Mouse (Mus musculus): ENCODE data around the gene Mcam. TPM values are rescaled to one million over a fixed set of nuclear protein-coding genes. Genes with fewer than 3 reads are reported as not detected.

Mcam gene
- polyA plus RNA-seq, 1 experiment from 2014 or later, result 72.8 TPM

DNA sequence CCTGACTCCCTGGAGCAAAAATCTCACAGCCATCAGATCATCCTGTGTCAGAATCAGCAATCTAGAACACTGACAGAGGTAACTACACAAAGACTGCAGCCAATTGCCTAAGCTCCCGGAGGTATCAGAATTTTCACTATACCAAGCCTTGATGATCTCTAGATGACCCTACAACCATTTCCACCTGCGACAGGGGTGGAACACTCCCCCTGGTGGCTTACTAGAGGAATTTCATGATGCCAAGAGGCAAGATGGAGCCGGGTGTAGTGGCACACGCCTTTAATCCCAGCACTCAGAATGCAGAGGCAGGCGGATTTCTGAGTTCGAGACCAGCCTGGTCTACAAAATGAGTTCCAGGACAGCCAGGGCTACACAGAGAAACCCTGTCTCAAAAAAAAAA is 10.0 kb upstream of the Mcam start:
- in situ Hi-C loops (cut with MboI; ENCODE audit: low pct_unique_long_range_greater_than_20kb), result loop anchor here (10.0 kb wide), 1 partner anchor 110 kb away; the partner anchor contains the start of gene Cbl
- DNase-seq (ENCODE audit: low read depth, low spot score), result no peak
- ATAC-seq, result no peak
- POLR2A ChIA-PET, result interaction anchor here (0.6 kb wide), 1 partner anchor 11 kb away, joined by 4 read pairs; no protein-coding TSS in a partner anchor
- CTCF ChIA-PET, result interaction anchor here (1.0 to 2.2 kb wide), 2 partner anchors 15 to 140 kb away, joined by 3 to 12 read pairs; no protein-coding TSS in a partner anchor
- H3K27me3 ChIP-seq, result no peaks in the 10 kb centered on the region
- TF ChIP-seq CTCF (IDR thresholded peaks at IDR 0.05), result peak; percentile 74

DNA sequence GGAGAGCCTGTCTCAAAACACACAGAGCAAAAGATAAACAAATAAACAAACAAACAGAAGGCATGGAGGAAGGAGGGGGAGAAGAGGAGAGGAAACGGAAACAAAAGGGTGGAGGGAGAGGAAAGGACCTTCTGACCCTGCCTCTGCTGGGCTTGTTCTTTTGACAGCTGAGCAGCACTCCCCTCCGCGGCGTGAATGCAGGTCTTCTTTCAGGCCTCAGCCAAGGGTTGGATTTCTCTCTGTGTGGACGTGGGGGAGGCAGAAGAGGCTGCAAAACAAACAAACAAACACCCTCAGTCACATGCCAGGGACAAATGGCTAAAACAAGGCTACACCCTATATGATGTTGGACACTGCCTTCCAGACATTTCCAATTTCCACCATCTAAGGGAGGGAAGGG is 9.2 kb upstream of the Mcam start:
- DNase-seq (ENCODE audit: low read depth, low spot score) (no peak), ATAC-seq (no peak)
- in situ Hi-C loops (cut with MboI; ENCODE audit: low pct_unique_long_range_greater_than_20kb), result loop anchor here (10.0 kb wide), 1 partner anchor 110 kb away; the partner anchor contains the start of gene Cbl
- no peak for TF ChIP-seq CTCF (IDR thresholded peaks at IDR 0.05)
- H3K27me3 ChIP-seq, result no peaks in the 10 kb centered on the region
- ChIA-PET CTCF (interaction anchor here (1.0 to 2.2 kb wide), 2 partner anchors 141 to 143 kb away, joined by 3 to 12 read pairs; partner anchors contain the start of gene Nlrx1), POLR2A (interaction anchor here (0.6 kb wide), 1 partner anchor 10 kb away, joined by 4 read pairs; no protein-coding TSS in a partner anchor)

DNA sequence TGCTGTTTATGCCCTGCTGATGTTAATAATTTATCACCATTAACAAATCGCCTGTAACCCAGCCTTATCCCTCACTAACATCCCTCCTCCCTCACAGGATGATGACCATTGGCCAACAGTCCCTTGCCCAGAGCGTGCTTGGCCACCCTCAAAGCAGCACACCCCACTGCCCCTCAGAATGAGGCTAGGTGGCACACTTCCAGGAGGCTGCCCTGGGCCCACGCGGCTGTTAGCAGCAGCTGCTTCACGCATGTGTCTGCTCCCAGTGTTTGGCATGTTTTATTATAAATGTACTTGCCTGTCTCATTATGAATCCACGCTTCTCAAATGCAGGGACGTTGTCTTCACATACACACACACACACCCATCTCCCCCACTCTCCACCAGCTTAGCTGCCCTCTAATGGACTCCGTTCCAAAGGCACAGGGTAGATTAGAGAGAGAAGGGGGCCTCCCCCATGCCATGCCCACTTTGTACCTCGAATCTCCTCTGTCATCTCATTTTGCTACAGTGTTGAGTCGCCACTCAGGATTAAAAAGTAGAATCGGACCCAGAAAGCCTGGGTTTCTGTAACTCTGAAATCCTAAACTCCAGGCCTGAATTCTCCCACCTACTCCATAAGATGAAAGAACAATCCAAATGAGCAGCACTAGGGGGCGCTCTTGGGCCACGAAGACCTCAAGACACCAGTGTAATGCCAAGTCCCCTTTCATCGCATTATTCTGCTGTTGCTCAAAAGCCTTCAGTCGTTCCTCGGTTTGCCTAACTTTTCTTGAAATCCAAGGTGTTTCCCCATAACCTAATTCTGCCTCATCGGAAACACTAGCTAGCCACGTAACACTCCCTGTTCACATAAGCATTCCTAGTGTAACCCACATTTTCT is 8.5 kb upstream of the Mcam start:
- CTCF ChIA-PET, result interaction anchor here (1.0 to 2.2 kb wide), 6 partner anchors 10 to 142 kb away, joined by 3 to 12 read pairs (median 4); partner anchors contain the start of genes Cbl and Nlrx1
- no peak for ATAC-seq

DNA sequence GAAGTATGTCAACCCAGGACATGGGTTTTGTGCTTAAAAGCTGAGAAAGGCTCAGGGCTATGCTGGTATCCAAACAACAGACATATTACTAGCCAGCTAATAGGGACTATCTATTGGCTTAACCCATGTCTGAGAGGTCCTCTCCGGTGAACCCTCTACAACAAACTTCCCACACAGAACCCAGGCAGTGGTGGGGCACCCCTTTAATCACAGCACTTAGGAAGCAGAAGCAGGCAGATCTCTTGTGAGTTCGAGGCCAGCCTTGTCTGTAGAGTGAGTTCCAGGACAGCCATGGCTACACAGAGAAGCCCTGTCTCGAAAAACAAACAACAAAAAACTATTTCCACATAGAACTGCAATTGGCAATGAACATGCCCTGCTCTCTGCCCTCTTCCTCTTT is 7.5 kb upstream of the Mcam start:
- in situ Hi-C loops (cut with MboI; ENCODE audit: low pct_unique_long_range_greater_than_20kb), result loop anchor here (10.0 kb wide), 1 partner anchor 108 kb away; the partner anchor contains the start of gene Cbl
- H3K27me3 ChIP-seq, result no peaks in the 10 kb centered on the region
- ATAC-seq (no peak), DNase-seq (ENCODE audit: low read depth, low spot score) (no peak)
- ChIA-PET POLR2A (interaction anchor here (0.6 to 1.3 kb wide), 3 partner anchors 97 to 572 kb away, joined by 3 to 4 read pairs (median 3); no protein-coding TSS in a partner anchor), CTCF (interaction anchor here (1.0 to 1.6 kb wide), 4 partner anchors 9 to 108 kb away, joined by 3 to 5 read pairs (median 4); partner anchors contain the start of gene Cbl)
- no peak for TF ChIP-seq CTCF (IDR thresholded peaks at IDR 0.05)

More for the DNA sequence above, 8.5 kb upstream of the Mcam start:
- peak; percentile 34 for DNase-seq (ENCODE audit: low read depth, low spot score)
- TF ChIP-seq CTCF (IDR thresholded peaks at IDR 0.05), result no peak
- no peaks in the 10 kb centered on the region for H3K27me3 ChIP-seq
- POLR2A ChIA-PET, result interaction anchor here (1.3 kb wide), 1 partner anchor 98 kb away, joined by 3 read pairs; no protein-coding TSS in a partner anchor
- in situ Hi-C loops (cut with MboI; ENCODE audit: low pct_unique_long_range_greater_than_20kb), result loop anchor here (10.0 kb wide), 1 partner anchor 109 kb away; the partner anchor contains the start of gene Cbl

DNA sequence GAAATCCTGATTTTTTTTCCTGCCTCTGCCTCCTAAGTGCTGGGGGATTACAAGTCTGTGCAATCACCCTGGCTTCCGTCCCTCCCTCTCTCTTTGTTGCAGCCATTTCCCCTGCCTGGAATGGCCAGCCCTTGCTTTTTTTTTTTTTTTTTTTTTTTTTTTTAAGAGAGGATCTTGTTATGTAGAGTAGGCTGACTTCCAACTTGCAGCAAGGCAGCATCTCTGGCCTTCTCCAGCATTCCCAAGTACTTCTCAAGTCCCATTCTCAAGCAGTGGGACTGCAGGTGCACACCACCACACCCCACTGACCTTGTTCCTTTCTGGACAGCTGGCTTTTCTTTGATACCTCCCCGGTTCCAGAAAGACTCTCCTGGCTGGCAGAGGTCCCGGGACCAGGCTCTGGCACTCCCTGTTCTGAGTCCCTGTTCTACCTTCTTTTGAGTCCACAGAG is 6.9 kb upstream of the Mcam start:
- no peak for TF ChIP-seq CTCF (IDR thresholded peaks at IDR 0.05)
- H3K27me3 ChIP-seq, result no peaks in the 10 kb centered on the region
- DNase-seq (ENCODE audit: low read depth, low spot score) (no peak), ATAC-seq (no peak)
- POLR2A ChIA-PET, result interaction anchor here (0.6 to 0.9 kb wide), 3 partner anchors 102 to 571 kb away, joined by 3 to 7 read pairs (median 4); no protein-coding TSS in a partner anchor
- in situ Hi-C loops (cut with MboI; ENCODE audit: low pct_unique_long_range_greater_than_20kb), result loop anchor here (10.0 kb wide), 1 partner anchor 107 kb away; the partner anchor contains the start of gene Cbl
- CTCF ChIA-PET, result no interaction called here

DNA sequence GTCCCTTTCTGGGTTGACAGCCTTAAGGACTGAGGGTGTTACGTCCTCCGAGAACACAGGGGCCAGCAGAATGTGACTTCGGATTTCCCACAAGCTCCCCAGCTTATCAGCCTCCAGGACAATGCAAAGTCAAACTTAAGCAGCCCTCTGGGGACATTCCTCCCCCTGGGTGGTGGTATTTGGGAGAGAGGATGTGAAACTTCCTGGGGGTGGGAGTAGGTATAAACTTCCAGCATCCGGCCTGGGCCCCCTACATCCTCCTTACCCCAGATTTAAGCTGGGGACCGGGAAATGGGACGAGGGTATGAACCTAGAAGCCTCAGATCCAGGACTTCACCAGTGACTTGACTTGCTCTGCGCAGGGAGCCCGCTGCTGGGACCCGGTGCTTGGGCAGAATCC is 4.6 kb upstream of the Mcam start:
- DNase-seq (ENCODE audit: low read depth, low spot score) (no peak), ATAC-seq (no peak)
- in situ Hi-C loops (cut with MboI; ENCODE audit: low pct_unique_long_range_greater_than_20kb), result loop anchor here (10.0 kb wide), 1 partner anchor 105 kb away; the partner anchor contains the start of gene Cbl
- ChIA-PET POLR2A (no interaction called here), CTCF (interaction anchor here (1.5 kb wide), 1 partner anchor 232 kb away, joined by 3 read pairs; the partner anchor contains the start of gene Vps11)
- H3K27me3 ChIP-seq, result no peaks in the 10 kb centered on the region
- no peak for TF ChIP-seq CTCF (IDR thresholded peaks at IDR 0.05)

DNA sequence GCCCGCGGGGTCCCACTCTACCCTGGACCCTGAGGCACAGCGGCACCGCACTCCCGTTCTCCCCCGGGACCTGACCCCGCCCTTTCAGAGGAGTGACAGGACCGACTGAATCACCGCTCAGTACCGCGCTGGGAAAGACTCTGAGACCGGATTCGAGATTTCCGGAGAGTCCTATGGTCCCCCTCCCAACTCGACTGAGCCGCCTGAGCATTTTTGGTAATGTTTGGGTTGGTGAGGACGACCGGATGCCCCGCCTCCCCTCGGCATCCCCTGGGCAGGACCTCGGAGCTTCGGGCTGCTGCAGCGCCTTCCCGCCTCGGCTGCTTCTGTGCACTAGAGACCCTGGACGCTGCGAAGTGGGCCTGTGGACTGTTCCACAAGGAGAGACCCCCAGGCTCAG is 4.2 kb upstream of the Mcam start:
- CTCF ChIA-PET, result interaction anchor here (1.5 kb wide), 1 partner anchor 232 kb away, joined by 3 read pairs; the partner anchor contains the start of gene Vps11
- no peaks in the 10 kb centered on the region for H3K27me3 ChIP-seq
- no peak for TF ChIP-seq CTCF (IDR thresholded peaks at IDR 0.05)
- ATAC-seq (no peak), DNase-seq (ENCODE audit: low read depth, low spot score) (no peak)
- in situ Hi-C loops (cut with MboI; ENCODE audit: low pct_unique_long_range_greater_than_20kb), result no loop called here
- POLR2A ChIA-PET, result no interaction called here

DNA sequence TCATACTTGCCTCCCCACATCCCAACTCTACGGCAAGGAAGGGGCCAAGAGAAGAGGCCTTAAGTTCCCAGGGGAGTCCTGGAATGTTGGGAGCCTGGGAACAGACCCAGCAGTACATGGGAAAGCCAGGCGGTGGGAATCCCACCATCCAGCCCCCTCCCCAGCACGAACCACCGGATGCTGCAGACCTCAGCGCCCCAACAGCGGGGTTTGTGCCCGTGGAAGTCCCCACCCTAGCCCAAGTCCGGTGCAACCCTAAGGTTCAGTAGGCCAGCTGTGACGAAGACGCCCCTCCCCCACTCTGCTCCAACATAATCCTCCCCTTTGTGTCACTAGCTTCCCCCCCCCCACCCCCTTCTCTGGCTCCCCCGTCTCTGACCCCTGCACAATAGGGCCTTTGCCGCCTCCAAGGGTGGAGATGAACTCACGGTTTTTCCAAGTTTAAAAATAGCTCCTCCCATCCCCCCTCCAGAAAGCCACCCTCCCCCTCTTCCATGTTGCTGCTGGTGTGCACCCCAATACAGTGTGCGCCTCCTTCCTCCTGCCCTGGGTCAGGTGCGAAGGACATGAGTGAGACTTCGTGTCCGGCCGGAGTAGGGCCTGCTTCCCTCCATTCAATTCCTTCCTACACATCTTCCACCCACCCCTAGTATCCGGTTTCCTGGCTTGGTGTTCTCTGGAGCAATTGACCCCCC is 3.5 kb upstream of the Mcam start:
- ChIA-PET CTCF (interaction anchor here (1.3 kb wide), 1 partner anchor 12 kb away, joined by 4 read pairs; no protein-coding TSS in a partner anchor), POLR2A (no interaction called here)
- H3K27me3 ChIP-seq, result no peaks in the 10 kb centered on the region
- DNase-seq (ENCODE audit: low read depth, low spot score) (no peak), ATAC-seq (no peak)
- in situ Hi-C loops (cut with MboI; ENCODE audit: low pct_unique_long_range_greater_than_20kb), result no loop called here
- TF ChIP-seq CTCF (IDR thresholded peaks at IDR 0.05), result no peak

DNA sequence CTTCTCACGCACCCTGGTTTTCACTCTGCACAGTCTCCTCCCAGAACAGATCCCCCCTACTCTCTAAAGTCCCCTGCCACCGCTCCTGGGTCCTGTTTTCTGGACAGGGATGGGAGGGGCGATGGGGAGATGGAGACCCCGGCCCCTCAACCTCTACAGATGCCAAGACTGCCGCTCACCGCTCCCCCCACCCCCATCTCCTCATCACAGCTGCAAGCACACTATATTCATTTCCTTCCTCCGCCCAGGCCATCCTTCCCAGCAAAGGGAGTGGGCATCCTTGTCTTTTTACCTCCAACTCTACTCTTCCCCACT is 3.0 kb upstream of the Mcam start:
- ATAC-seq (no peak), DNase-seq (ENCODE audit: low read depth, low spot score) (no peak)
- in situ Hi-C loops (cut with MboI; ENCODE audit: low pct_unique_long_range_greater_than_20kb), result no loop called here
- CTCF ChIA-PET, result interaction anchor here (0.8 to 1.3 kb wide), 2 partner anchors 12 to 66 kb away, joined by 3 to 4 read pairs; no protein-coding TSS in a partner anchor
- no peak for TF ChIP-seq CTCF (IDR thresholded peaks at IDR 0.05)
- POLR2A ChIA-PET, result no interaction called here
- H3K27me3 ChIP-seq, result no peaks in the 10 kb centered on the region

DNA sequence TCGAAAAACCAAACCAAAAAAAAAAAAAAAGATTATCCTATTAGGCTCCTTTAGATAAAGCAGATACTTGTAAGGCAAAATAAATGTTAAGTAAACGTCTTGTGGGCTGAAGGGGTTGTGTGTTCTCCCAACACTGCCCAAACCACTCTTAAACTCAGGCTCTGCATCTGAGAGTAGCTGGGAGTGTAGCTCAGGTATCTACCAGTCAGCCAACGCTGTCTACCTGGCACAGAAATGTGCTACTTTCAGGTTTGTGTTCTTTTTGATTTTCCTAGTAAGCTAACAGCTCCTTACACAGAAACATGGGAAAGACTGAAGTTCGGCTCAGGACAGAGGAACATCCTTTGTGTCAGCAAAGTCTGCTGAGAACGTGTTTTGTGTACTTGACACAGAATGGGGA is 2.1 kb upstream of the Mcam start:
- in situ Hi-C loops (cut with MboI; ENCODE audit: low pct_unique_long_range_greater_than_20kb), result no loop called here
- TF ChIP-seq CTCF (IDR thresholded peaks at IDR 0.05), result no peak
- DNase-seq (ENCODE audit: low read depth, low spot score) (no peak), ATAC-seq (no peak)
- CTCF ChIA-PET, result interaction anchor here (0.8 to 1.3 kb wide), 2 partner anchors 13 to 65 kb away, joined by 3 to 4 read pairs; no protein-coding TSS in a partner anchor
- no peaks in the 10 kb centered on the region for H3K27me3 ChIP-seq
- POLR2A ChIA-PET, result no interaction called here

All from Patski (cell line).